Mouse (Mus musculus): ENCODE measurements around the gene Stard3. TPM values are rescaled to one million over a fixed set of nuclear protein-coding genes. Genes with fewer than 3 reads are reported as not detected.
A peak's percentile ranks its signal among the peaks of the same experiment; 100 is the strongest.

The Stard3 gene
- polyA plus RNA-seq, 1 experiment, result 76.5 TPM

DNA sequence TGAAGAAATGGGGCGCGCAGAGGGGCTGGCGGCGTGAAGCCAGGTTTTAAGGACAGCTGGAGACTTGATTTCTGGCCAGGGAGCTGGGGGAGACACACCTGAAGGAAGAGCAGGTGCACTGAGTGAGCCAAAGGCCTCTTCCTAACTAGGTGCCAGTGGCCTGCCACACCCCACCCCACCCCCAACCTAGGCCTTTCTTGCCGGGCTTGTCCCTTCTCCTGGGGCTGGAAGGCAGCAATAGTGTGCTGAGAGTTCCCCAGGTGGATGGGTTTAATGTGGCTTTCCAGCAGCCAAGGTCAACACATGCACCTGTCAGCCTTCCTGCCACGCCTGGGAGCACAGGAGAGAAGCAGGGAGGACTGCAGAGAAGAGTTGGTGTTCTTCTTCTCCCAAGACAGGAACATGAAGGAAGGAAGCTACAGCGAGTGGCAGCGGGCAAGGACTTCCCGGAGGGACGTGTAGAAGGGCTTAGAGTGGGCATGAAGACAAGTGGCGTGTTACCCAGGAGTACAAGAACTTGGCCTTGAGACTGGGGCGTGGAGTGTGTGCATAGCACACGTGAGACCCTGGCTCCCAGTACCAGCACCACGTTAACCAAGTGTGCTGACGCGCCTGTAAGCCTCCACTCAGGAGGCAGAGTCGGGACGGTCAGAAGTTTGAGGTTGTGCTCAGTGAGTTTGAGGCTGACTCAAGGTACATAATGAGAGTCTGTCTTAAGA is 5.7 kb upstream of the Stard3 start:
- WGBS, result 25% methylated on average over 18 of the region's 18 CpGs
- TF ChIP-seq POLR2A (IDR thresholded peaks at IDR 0.05; ENCODE audit: low read depth, low read length) (no peak), CTCF (IDR thresholded peaks at IDR 0.05; ENCODE audit: extremely low read depth, insufficient read length, insufficient replicate concordance, low read depth, low read length) (no peak)
- Histone ChIP-seq H3K27me3 (ENCODE audit: control insufficient read depth, insufficient read depth, low read length) (no peaks in the 10 kb centered on the region; the same call in 1 of the 2 replicates), H3K4me1 (ENCODE audit: control insufficient read depth, insufficient read depth, insufficient read length, low read length) (peaks cover 46% of the 10 kb centered on the region), H3K4me3 (ENCODE audit: low read depth, low read length) (peak overlapping the region; percentile 28), H3K27ac (ENCODE audit: insufficient read depth, low read depth, low read length) (peak overlapping the region; percentile 99), H3K36me3 (ENCODE audit: control insufficient read depth, insufficient read depth, low read length) (peaks cover 33% of the 10 kb centered on the region)

DNA sequence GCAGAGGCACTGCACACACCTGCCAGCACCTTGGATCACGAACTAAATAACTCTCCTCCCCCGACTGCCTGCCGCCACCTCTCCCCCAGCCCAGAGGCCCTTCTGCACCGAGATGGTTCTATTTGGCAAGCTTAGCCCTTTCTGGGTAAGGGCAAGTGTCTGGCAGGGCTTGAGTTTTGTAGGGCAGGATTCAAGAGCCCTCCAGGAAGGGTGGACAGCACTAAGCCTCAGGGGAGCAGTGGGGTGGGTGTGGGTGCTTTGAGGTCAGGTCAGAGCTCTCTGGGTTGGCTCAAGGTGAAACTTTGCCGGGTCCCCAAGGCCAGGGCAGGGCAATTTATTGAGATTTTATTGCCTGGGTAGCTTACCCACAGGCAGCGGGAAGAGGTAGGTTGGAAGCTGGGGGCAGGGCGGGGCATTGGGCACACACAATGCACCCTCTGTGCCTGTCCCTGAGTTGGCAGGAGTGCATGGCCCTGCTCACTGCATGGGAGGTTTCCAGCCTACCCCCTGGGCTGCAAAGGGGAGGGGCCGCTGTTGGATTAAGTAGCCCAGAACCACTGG is 4.4 kb upstream of the Stard3 start:
- Histone ChIP-seq H3K4me1 (ENCODE audit: control insufficient read depth, insufficient read depth, insufficient read length, low read length) (peaks cover 41% of the 10 kb centered on the region), H3K27me3 (ENCODE audit: control insufficient read depth, insufficient read depth, low read length) (no peaks in the 10 kb centered on the region), H3K36me3 (ENCODE audit: control insufficient read depth, insufficient read depth, low read length) (peaks cover 33% of the 10 kb centered on the region), H3K27ac (ENCODE audit: insufficient read depth, low read depth, low read length) (peak overlapping the region; percentile 99), H3K4me3 (ENCODE audit: low read depth, low read length) (peak overlapping the region; percentile 29)
- 24% methylated on average over 8 of the region's 8 CpGs for WGBS
- TF ChIP-seq CTCF (IDR thresholded peaks at IDR 0.05; ENCODE audit: extremely low read depth, insufficient read length, insufficient replicate concordance, low read depth, low read length) (no peak), POLR2A (IDR thresholded peaks at IDR 0.05; ENCODE audit: low read depth, low read length) (no peak)

DNA sequence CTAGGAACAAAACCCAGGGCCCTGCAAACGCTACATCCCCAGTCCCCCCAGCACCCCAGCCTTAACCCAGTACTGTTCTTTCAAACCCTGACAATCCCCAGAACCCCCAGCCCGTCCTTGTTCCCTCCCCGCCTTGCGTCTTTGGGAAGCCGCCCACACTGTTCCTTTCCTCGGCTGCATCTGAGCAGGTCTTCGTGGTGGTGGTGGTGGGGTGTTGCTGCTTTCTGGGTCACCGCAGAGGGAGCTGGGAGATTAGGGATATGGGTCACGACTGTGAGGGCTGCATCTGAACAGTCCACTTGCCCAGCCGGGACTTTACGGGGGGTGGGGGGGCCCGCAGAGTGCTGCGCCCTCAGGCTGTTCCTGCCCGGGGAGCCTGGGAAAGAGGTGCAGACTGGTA is 3.7 kb upstream of the Stard3 start:
- Histone ChIP-seq H3K4me3 (ENCODE audit: low read depth, low read length) (peak overlapping the region; percentile 18), H3K27me3 (ENCODE audit: control insufficient read depth, insufficient read depth, low read length) (no peaks in the 10 kb centered on the region), H3K36me3 (ENCODE audit: control insufficient read depth, insufficient read depth, low read length) (peaks cover 33% of the 10 kb centered on the region), H3K4me1 (ENCODE audit: control insufficient read depth, insufficient read depth, insufficient read length, low read length) (peaks cover 43% of the 10 kb centered on the region), H3K27ac (ENCODE audit: insufficient read depth, low read depth, low read length) (peak overlapping the region; percentile 76)
- TF ChIP-seq POLR2A (IDR thresholded peaks at IDR 0.05; ENCODE audit: low read depth, low read length), result no peak
- TF ChIP-seq CTCF (IDR thresholded peaks at IDR 0.05; ENCODE audit: extremely low read depth, insufficient read length, insufficient replicate concordance, low read depth, low read length), result no peak
- WGBS, result 42% methylated on average over 14 of the region's 14 CpGs

DNA sequence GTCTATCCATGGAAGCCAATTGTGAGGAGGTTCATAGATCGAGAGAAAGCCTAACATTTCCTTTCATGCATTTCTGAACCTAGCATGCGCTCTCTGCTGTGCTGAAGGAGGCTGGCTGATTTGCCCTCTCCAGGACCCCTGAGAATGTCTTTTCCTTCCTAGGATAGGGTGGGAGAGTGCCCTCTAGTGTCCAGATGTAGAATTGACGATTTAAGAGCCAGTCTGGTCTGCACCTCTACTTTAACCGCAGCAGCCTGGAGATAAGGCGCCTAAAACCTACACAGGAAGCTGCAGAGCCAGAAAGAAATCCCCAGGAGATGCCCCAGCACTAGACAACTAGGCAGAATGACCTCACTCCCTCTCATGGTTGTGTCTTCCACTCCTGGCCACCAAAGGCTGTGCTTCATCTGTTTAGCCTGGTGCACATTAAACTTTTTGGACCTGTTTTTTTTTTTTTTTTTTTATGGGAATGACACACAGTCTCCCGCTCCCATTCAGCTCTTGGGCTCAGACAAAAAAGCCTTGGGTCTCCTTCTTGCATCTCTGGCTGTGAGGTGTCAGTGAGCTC is 2.4 kb upstream of the Stard3 start:
- no peak overlapping the region for H3K4me3 ChIP-seq (ENCODE audit: low read depth, low read length)
- WGBS, result 22% methylated on average over 6 of the region's 6 CpGs
- TF ChIP-seq CTCF (IDR thresholded peaks at IDR 0.05; ENCODE audit: extremely low read depth, insufficient read length, insufficient replicate concordance, low read depth, low read length), result peak; percentile 85; the same call in 1 of the 2 replicates
- TF ChIP-seq POLR2A (IDR thresholded peaks at IDR 0.05; ENCODE audit: low read depth, low read length), result no peak
- H3K27ac ChIP-seq (ENCODE audit: insufficient read depth, low read depth, low read length), result peak overlapping the region; percentile 90
- H3K4me1 ChIP-seq (ENCODE audit: control insufficient read depth, insufficient read depth, insufficient read length, low read length), result peaks cover 45% of the 10 kb centered on the region
- H3K27me3 ChIP-seq (ENCODE audit: control insufficient read depth, insufficient read depth, low read length), result no peaks in the 10 kb centered on the region
- peaks cover 30% of the 10 kb centered on the region for H3K36me3 ChIP-seq (ENCODE audit: control insufficient read depth, insufficient read depth, low read length)

DNA sequence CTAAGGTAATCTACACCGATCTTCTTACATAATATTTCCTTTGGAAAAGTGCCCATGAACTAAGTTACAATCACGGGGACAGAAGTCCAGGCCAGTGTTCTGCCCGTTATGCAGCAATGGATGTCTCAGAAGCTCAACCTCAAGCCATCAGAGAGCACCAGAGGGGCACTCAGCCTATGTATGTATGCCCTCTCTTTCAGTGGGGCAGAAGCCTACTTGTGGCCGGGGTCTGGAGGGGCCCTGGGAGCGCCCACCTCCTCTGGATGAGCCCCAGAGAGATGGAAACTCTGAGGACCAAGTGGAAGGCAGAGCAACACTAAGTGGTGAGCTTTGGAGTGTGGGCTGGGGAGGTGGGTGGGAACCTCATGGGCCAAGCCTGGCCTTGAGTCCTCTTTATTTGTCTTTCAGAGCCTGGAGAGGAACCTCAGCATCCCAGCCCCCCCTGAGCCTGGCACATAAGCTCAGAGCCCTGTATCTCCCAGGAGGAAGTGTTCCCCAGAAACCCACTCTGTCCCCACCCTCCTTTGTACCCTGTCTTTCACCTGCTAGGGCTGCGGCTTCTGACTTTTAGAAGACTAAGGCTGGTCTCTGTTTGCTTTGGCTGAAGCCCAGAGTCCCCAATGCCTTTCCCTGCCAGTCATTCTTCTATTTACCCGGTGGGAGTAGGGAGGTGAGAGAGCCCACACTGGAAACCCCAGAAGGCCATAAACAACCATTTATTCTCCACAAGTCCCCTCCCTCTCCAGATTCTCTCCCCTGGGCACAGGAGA is 1.4 kb upstream of the Stard3 start:
- Histone ChIP-seq H3K36me3 (ENCODE audit: control insufficient read depth, insufficient read depth, low read length) (peaks cover 24% of the 10 kb centered on the region; the same call in 1 of the 2 replicates), H3K27ac (ENCODE audit: insufficient read depth, low read depth, low read length) (peak overlapping the region; percentile 90), H3K4me3 (ENCODE audit: low read depth, low read length) (peak overlapping the region; percentile 16; the same call in 1 of the 2 replicates), H3K27me3 (ENCODE audit: control insufficient read depth, insufficient read depth, low read length) (no peaks in the 10 kb centered on the region), H3K4me1 (ENCODE audit: control insufficient read depth, insufficient read depth, insufficient read length, low read length) (peaks cover 51% of the 10 kb centered on the region)
- WGBS, result 27% methylated on average over 7 of the region's 7 CpGs
- no peak for TF ChIP-seq CTCF (IDR thresholded peaks at IDR 0.05; ENCODE audit: extremely low read depth, insufficient read length, insufficient replicate concordance, low read depth, low read length)
- TF ChIP-seq POLR2A (IDR thresholded peaks at IDR 0.05; ENCODE audit: low read depth, low read length), result no peak

DNA sequence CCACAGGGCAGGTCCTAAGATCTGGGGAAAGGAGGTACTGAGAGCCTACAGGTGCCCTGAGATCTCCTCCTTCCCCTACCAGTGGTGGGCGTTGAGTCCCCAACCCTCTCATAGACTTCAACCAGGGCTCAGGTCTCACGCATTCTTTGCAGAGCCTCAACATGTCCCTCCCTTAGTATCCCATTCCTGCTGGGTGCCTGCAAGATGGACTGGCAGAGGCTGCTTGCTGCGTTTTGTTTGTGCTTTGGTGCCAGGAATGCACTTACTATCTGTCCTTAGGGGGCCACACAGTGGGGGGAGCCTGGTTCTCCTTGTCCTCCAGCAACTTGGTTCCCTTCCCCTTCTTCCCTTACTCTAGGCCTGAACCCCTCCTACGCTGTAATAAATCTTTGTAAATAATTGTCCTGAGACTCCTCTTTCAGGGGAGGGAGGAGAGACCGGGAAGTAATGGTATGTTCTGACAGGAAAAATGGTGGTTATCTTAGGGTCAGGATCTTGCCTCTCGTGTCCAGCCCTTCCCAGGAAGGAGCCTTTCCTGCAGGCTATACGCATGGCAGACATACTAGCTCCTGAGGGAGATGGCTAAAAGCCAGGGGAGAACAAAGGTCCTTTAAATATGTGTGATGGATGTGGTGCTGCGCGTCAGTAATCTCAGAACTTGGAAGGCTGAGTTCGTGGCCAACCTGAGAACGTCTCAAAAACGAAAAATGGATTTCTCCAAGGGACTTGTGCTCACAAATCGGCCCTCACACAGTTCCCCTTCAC is 590 bp upstream of the Stard3 start:
- peak overlapping the region; percentile 90 for H3K27ac ChIP-seq (ENCODE audit: insufficient read depth, low read depth, low read length)
- H3K4me1 ChIP-seq (ENCODE audit: control insufficient read depth, insufficient read depth, insufficient read length, low read length), result peaks cover 51% of the 10 kb centered on the region
- TF ChIP-seq CTCF (IDR thresholded peaks at IDR 0.05; ENCODE audit: extremely low read depth, insufficient read length, insufficient replicate concordance, low read depth, low read length) (no peak), POLR2A (IDR thresholded peaks at IDR 0.05; ENCODE audit: low read depth, low read length) (no peak)
- WGBS, result 4% methylated on average over 13 of the region's 13 CpGs
- H3K4me3 ChIP-seq (ENCODE audit: low read depth, low read length), result peak overlapping the region; percentile 58
- H3K36me3 ChIP-seq (ENCODE audit: control insufficient read depth, insufficient read depth, low read length), result peaks cover 23% of the 10 kb centered on the region; the same call in 1 of the 2 replicates
- no peaks in the 10 kb centered on the region for H3K27me3 ChIP-seq (ENCODE audit: control insufficient read depth, insufficient read depth, low read length)
